Mouse (Mus musculus) stomach, postnatal 0 days (tissue): ENCODE data around the gene Pde4dip.

Experiments used
- CTCF ChIP-seq: IDR thresholded peaks from 2 replicates; pipeline ENCODE4 v1.5.1; 2016; ENCODE audit warnings: antibody characterized with exemption, low read depth, mild to moderate bottlenecking, moderate library complexity
- EP300 ChIP-seq: optimal IDR thresholded peaks from 2 replicates; pipeline ENCODE3; 2016; ENCODE audit warnings: antibody characterized with exemption

DNA sequence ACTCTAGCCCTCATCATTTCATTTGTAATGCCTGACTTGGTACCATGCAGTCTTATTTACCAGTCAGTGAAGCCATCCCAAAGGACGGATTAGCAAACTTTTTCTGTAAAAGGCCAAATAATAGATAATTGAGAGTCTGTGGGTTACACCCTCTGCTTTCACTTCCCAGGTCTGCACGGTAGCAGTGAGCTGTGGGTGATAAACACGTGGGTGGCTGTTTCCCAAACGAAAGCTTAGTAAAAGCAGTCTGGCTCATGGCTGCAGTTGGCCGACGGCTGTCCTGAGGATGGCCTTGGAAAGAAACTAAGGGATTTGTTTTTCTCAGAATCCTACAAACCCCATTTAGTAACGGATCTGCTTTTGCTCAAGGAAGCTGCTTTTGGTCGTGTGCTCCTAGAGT, 227.3 kb downstream of the Pde4dip start:
- no peak for TF ChIP-seq CTCF
- no peak for TF ChIP-seq EP300
